Mouse (Mus musculus) lung, adult 10 weeks (tissue): ENCODE measurements around the gene Ccdc155. TPM values are rescaled to one million over a fixed set of nuclear protein-coding genes. Genes with fewer than 3 reads are reported as not detected.

Experiments
- polyA plus RNA-seq: library from polyadenylated mRNA; stranded (reverse); fragments of 350-450 nt; fragmentation: Illumina TruSeq; extraction: RNeasy Lipid Tissue Mini Kit (QIAGEN cat#74804); gene quantifications from one replicate; pipeline ENCODE4 v1.2.3, GENCODE M21; 2014; ENCODE audit warnings: low read depth, low replicate concordance; ENCODE audit not compliant: insufficient read depth

Gene Ccdc155
- polyA plus RNA-seq, result 1.5 TPM

DNA sequence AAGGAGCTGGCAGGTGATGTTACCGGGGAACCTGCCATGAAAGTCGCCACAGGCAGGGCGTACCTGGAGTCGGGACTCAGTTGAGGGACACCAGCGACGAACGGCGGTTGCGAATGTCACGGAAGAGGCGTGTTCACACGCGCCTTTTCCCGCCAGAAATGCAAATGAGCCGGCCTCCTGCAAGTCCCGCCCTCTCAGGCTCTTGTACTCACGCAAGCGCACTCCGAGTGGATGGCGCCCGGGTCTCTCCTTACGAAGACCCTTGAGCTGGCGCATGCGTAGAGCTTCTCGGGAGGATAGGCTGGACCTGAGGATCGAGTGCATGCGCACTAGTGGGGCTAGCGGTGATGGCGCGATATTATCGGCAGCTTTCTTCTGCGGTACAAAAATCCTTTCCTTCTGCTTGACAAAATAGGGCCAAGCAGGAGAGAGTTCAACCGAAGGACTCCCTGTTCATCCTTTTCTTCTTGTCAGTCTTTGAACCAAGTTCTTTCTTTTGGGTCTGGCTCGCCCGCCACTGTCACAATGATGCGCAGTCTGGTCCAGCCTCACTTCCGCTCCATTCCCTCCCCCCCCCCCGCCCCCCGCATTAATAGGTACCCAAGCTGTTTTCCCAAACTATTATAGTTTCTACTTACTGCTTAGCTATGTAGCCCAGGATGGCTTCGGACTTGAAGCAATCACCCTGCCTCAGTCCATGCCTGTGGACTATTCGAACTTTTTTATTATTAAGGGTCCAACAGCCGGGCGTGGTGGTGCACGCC is at the start of gene Ccdc155:
Gene Ccdc155, minus strand, starts transcription at position 513 of the 764 bp plus-strand sequence.

DNA sequence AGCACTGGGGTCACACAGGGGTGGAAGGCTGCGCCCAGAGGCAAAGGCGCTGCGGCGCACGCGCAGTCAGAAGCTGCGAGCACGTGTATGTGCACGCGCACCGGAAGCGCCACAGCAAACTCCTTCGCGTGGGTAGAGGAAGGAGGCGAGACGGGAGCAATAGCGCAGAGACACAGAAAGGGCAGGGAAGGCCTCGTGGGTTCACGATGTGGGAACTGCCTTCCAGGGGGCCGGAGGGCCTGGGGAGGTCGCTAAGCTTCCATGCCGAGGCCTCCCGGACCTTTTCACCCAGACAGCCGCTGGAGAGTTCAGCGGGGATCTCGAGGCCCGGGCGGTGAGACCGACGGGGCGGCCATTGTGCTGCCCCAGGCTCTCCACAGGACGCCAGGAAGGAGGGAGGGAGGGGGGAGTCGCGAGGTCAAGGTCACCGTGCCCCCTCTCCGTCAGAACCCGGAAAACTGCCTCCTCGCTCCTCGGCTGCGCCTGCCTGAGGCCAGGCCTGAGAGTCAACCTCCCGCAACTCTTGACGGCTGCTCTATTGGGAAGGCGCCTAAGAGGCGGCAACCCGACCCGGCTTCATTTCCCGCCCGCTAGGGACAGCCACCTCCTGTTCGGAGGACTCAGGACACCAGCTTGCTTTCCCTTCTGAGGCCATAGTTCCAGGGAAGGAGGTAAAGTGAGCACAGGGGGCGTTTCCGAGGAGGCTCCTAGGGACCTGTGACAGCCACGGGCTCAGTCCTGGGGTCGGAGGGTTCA is 36.1 kb upstream of the Ccdc155 start, which contains the start of gene Slc6a16:
Gene Slc6a16, plus strand, starts transcription at position 453 of the 756 bp plus-strand sequence.

DNA sequence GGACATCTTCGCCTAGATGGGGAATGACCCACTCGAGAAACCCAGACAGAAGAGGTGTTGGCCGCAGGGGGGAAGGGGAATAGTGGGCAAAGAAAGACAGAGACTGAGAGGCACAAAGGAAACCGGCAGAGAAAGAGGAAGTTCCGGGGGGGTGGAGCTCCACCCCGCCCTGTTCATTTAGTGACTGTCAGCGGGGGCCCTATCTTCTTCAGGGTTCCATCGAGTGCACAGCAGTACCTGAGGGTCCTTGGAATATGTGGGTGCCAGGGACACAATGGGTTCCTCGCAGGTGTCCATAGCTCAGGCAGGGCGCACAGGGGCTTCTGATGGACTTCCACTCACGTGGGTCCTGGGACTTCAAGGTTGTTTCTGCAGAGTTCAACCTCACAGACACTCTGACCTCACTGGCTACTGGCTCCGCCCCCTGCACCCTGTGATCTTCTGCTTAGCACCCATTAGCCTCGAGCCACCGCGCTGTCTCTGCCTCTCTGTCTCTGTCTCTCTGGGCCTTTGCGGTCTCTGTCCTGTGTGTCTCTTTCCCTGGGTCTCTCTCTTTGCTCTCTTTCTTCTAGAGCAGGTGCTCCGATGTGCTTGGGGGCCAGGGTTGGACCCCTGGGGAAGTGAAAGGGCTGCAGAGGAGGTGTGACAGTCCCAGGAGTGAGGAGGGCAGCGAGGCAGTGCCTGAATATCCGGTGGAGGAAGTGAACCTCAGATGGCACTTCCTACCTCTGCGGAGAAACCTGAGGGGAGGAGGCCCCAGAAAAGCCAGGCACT is 34.2 kb upstream of the Ccdc155 start, which contains the start of gene Cd37:
Gene Cd37, minus strand, starts transcription at position 393 of the 774 bp plus-strand sequence.

GRCm38 (mm10) chr7:45215673-45216441 is 11.2 kb upstream of the Ccdc155 start, which contains the start of gene Tead2:
Gene Tead2 (plus strand): TSS chr7:45215753.

DNA sequence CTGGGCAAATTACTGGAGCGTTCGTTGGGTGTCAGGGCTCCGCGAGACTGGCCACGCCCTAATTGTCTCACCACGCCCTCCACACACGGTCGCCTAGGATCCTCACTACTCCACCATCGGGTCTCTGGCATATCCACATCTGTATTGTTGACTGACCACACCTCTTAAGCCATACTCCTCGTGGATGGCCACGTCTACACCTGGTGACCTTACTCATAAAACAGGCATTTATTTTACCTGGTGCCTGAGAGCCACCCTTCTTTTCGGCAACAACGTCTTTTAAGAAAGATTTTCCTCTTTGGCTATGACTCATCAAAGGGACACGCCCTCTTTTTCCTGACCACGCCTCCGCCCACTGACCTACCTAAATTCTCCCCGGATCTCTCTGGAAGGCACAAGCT is 7.2 kb upstream of the Ccdc155 start, which contains the start of gene Dkkl1:
Gene Dkkl1, minus strand, starts transcription at position 297 of the 401 bp plus-strand sequence.

GRCm38 (mm10) chr7:45180896-45181477 is 23.7 kb downstream of the Ccdc155 start, which contains the start of gene Pth2:
Gene Pth2 (plus strand): TSS chr7:45180995.

DNA sequence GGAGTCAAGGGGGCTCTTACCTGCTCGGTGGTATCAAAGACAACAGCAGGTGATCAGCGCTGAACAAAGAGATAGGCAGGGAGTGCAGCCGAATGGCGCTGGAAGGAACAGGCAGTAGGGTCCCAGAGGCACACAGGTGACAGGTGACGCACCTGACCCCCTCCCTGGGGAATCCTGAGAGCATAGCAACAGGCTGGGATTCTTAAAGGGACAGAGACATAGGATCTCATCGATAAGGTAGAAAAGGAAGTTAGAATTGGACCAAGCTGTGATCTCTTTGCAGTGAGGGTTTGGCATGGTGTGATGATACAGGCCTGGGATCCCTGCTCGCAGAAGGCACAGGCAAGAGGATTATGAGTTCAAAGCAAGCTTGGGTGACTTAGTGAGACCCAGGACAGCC is 25.2 kb downstream of the Ccdc155 start, which contains the start of gene Gfy:
Gene Gfy, minus strand, starts transcription at position 101 of the 400 bp plus-strand sequence.

DNA sequence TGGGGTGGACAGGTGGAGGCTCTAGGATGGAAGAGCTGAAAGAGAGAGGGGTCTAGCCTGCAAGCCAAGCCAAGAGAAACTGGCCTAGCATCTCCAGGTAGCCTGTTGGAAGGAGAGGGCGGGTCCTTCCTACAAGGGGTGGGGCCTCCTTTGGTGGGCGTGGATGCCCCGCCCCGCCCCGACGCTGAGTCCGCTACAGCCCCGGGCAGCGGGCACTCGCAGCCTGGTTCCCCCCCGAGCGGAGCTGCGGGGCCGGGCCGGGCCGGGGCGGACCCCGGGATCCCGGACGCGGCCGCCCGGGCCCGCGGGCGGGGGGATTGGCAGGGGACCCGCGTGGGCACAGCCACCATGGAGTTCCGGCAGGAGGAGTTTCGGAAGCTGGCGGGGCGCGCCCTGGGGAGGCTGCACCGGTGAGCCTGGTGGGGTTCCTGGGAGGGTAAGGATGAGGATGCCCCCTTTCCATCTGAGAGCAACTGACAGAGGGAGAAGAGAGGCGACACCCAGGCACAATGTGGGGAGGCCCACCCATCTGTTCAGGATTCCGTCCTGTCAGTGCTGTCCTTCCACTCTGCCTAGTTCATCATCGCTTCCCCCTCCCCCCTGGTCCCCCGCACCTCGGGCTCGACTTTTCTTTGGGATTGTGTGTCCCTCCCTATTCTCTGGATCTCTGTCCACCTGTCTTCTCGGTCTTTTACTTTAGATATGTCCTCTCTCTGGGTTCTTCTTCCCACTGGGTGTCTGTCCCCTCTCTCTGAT is 40.8 kb downstream of the Ccdc155 start, which contains the start of gene Slc17a7:
Gene Slc17a7, plus strand, starts transcription at position 215 of the 756 bp plus-strand sequence.

DNA sequence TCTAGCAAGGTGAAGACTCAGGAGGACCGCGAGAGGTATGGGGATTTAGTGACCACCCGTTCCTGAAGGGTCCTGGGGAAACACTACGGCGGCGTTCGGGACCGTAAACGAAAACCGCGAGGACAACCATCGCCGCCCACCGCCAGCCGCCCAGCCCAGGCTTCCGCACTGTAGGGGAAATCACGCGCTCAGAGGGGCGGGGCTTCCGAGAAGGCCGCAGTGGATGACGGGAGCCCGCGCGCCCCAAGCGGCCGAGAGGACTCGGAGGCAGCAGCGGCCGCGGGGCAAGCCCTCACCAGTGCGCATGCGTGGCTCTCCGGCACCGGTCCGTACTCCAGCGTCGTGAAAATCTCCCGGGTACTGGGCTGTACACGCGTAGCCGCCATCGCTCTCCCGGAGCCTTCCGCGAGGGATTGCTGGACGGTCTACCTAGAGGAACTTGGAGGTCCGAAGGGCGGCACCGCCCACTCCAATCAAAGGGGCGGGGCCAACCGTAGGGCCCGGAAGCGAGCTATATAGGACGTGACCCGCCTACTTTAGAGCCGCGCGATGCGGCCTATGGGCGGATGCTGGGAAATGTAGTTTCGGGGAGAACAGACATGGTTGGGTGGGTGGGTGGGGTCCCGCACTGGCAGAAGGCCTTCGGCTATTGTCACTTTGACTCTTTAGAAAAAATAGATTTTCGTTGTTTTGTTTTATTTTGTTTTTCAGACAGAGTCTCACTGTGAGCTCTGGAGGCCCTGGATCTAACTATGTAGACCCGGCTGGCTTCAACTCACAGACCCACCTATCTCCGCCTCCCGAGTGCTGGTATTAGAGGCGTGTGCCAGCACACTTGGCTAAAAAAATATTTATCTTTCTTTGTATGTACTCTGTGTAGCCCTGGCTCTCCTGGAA is 50.3 kb downstream of the Ccdc155 start, which contains the start of the genes Pih1d1 and Aldh16a1:
Gene Pih1d1, plus strand, starts transcription at position 208 of the 897 bp plus-strand sequence.
Gene Aldh16a1, minus strand, starts transcription at position 489 of the 897 bp plus-strand sequence.

GRCm38 (mm10) chr7:45135993-45136567 is 68.6 kb downstream of the Ccdc155 start, which contains the start of the genes Gm45713 and Flt3l:
Gene Gm45713 (minus strand): TSS chr7:45136231.
Gene Flt3l (minus strand): TSS chr7:45136432.

Other genes starting within 250 kb of the Ccdc155 start
- 2.5 TPM for gene Cpt1c, start 230.0 kb downstream of the Ccdc155 start, polyA plus RNA-seq
- 126 TPM for gene Prmt1, start 218.3 kb downstream of the Ccdc155 start, polyA plus RNA-seq
- 71.8 TPM for gene Irf3, start 207.2 kb downstream of the Ccdc155 start, polyA plus RNA-seq
- 14.9 TPM for gene Bcl2l12, start 206.2 kb downstream of the Ccdc155 start, polyA plus RNA-seq
- gene Scaf1, start 188.5 kb downstream of the Ccdc155 start, polyA plus RNA-seq, result 15.5 TPM
- gene Rras, start 186.9 kb downstream of the Ccdc155 start, polyA plus RNA-seq, result 170 TPM
- 10.4 TPM for gene Prr12, start 152.0 kb downstream of the Ccdc155 start, polyA plus RNA-seq
- 36.8 TPM for gene Nosip, start 142.5 kb downstream of the Ccdc155 start, polyA plus RNA-seq
- 23.4 TPM for gene Prrg2, start 142.2 kb downstream of the Ccdc155 start, polyA plus RNA-seq
- gene Rcn3, start 112.7 kb downstream of the Ccdc155 start, polyA plus RNA-seq, result 83.1 TPM
- gene Fcgrt, start 101.0 kb downstream of the Ccdc155 start, polyA plus RNA-seq, result 91.4 TPM
- 1,585 TPM for gene Rps11, start 80.5 kb downstream of the Ccdc155 start, polyA plus RNA-seq
- 3,762 TPM for gene Rpl13a, start 76.1 kb downstream of the Ccdc155 start, polyA plus RNA-seq
- gene Gm45713, start 68.7 kb downstream of the Ccdc155 start, polyA plus RNA-seq, result not detected
- 39.0 TPM for gene Flt3l, start 68.5 kb downstream of the Ccdc155 start, polyA plus RNA-seq
- 55.1 TPM for gene Pih1d1, start 50.6 kb downstream of the Ccdc155 start, polyA plus RNA-seq
- gene Aldh16a1, start 50.3 kb downstream of the Ccdc155 start, polyA plus RNA-seq, result 21.1 TPM
- 1.1 TPM for gene Slc17a7, start 40.9 kb downstream of the Ccdc155 start, polyA plus RNA-seq
- gene Gfy, start 25.3 kb downstream of the Ccdc155 start, polyA plus RNA-seq, result not detected
- not detected for gene Pth2, start 23.9 kb downstream of the Ccdc155 start, polyA plus RNA-seq
- gene Dkkl1, start 7.3 kb upstream of the Ccdc155 start, polyA plus RNA-seq, result 0.81 TPM
- gene Tead2, start 10.9 kb upstream of the Ccdc155 start, polyA plus RNA-seq, result 16.7 TPM
- gene Cd37, start 34.2 kb upstream of the Ccdc155 start, polyA plus RNA-seq, result 36.3 TPM
- gene Slc6a16, start 36.2 kb upstream of the Ccdc155 start, polyA plus RNA-seq, result not detected
- gene Slc6a21, start 72.6 kb upstream of the Ccdc155 start, polyA plus RNA-seq, result not detected
- gene Trpm4, start 128.9 kb upstream of the Ccdc155 start, polyA plus RNA-seq, result 26.8 TPM
- 4.6 TPM for gene Hrc, start 130.4 kb upstream of the Ccdc155 start, polyA plus RNA-seq
- 0.80 TPM for gene Ppfia3, start 162.1 kb upstream of the Ccdc155 start, polyA plus RNA-seq
- gene Lin7b, start 165.7 kb upstream of the Ccdc155 start, polyA plus RNA-seq, result not detected
- 123 TPM for gene Snrnp70, start 190.8 kb upstream of the Ccdc155 start, polyA plus RNA-seq
- gene Kcna7, start 200.8 kb upstream of the Ccdc155 start, polyA plus RNA-seq, result not detected
- 3.0 TPM for gene Ntf5, start 208.8 kb upstream of the Ccdc155 start, polyA plus RNA-seq
- gene Lhb, start 215.9 kb upstream of the Ccdc155 start, polyA plus RNA-seq, result 5.9 TPM
- gene Gys1, start 230.0 kb upstream of the Ccdc155 start, polyA plus RNA-seq, result 8.9 TPM
- 33.3 TPM for gene Ruvbl2, start 233.2 kb upstream of the Ccdc155 start, polyA plus RNA-seq